Comparison of ENCODE assay signal across 13 mouse cellular contexts in the genomic region with DNA sequence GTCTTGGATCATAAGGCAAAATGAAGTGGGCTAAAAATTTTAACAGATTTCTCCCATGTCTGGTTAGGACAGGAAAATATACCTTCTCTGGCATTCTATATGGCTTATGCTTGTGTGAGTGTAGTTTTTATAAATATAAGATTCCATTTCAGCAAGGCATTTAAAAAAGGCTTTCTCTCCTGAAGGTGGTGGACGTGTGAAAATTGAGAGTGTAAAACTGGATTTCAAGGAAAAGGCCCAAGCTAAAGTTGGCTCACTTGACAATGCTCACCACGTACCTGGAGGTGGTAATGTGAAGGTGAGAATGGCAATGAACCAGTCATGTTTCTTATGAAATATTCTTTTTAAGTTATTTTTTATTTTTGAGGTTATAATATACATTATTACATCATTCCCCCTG. TPM values are rescaled to one million over a fixed set of nuclear protein-coding genes. Genes with fewer than 3 reads are reported as not detected.
"Had no signal": no experiment of that assay in that cellular context is flagged by ENCODE, and none has a peak within 500 bp of the region (broad histone marks: within the 10 kb centered on the region; RNA-seq: fewer than 3 reads in every experiment).

No protein-coding gene starts in this region.

- DNase-seq: retina, postnatal 1 day; right cerebral cortex, adult 18-20 months; right cerebral cortex, postnatal 14 days; right cerebral cortex, postnatal 25 days; right cerebral cortex, postnatal 4 days; spleen, adult 18-20 months; thymus, adult 18-20 months; thymus, adult 2 months; thymus, postnatal 14 days; thymus, postnatal 25 days; thymus, postnatal 36 days; thymus, postnatal 4 days had no signal

RNA-seq across cellular contexts. Expression of a gene that starts 30.1 kb away (rescaled TPM):
- total RNA-seq: neutrophil, adult 5-6 weeks had no signal
